In genomic region chr2:117121212-117121983, GRCm38 (mm10) we compare ENCODE assay signal across 8 mouse cellular contexts. TPM values are rescaled to one million over a fixed set of nuclear protein-coding genes. Genes with fewer than 3 reads are reported as not detected.
DNase-seq lines count a peak whose midpoint lies in the region; ATAC-seq and TF ChIP-seq lines count a peak whose summit lies in the region.

Spred1 (plus strand) TSS chr2:117121374.

- H3K27me3 ChIP-seq in heart, embryonic 10.5 days (ENCODE audit: insufficient read depth, poor library complexity, severe bottlenecking) = no peaks in the 10 kb centered on the region
- no peaks in the 10 kb centered on the region for H3K27me3 ChIP-seq in liver, embryonic 14.5 days (ENCODE audit: control insufficient read depth, insufficient read depth, low read length)
- no peaks in the 10 kb centered on the region for H3K27me3 ChIP-seq in neural tube, embryonic 13.5 days

- H3K9ac ChIP-seq in liver, embryonic 14.5 days (replicated peaks) = peak within 1 kb of the TSS; percentile 77
- peak within 1 kb of the TSS; percentile 98 for H3K9ac ChIP-seq in neural tube, embryonic 13.5 days

- DNase-seq in CD4-positive helper T cell, adult 2 months (ENCODE audit: low read depth, low spot score) = peak; percentile 55
- DNase-seq in Muller cell, postnatal 12 days (ENCODE audit: inconsistent ontology term) = peak; percentile 44
- DNase-seq in heart, embryonic 10.5 days (ENCODE audit: low spot score) = peak; percentile 80
- peak; percentile 29 for DNase-seq in kidney, adult 9 months
- DNase-seq in liver, embryonic 14.5 days (ENCODE audit: low read depth in 3 of 3, low spot score in 3 of 3) = peak in 1 of 3 experiments; percentile 7

- H3K36me3 ChIP-seq in heart, embryonic 10.5 days = no peaks in the 10 kb centered on the region
- H3K36me3 ChIP-seq in liver, embryonic 14.5 days (replicated peaks; ENCODE audit: control insufficient read depth, insufficient read depth, low read depth) = no peaks in the 10 kb centered on the region
- no peaks in the 10 kb centered on the region for H3K36me3 ChIP-seq in neural tube, embryonic 13.5 days

- under 1% methylated on average over 99 of the region's 99 CpGs for WGBS in heart, embryonic 10.5 days
- WGBS in liver, embryonic 14.5 days (ENCODE audit: insufficient replicate concordance) = 1% methylated on average over 74 of the region's 99 CpGs
- WGBS in neural tube, embryonic 13.5 days = 1% methylated on average over 54 of the region's 99 CpGs

- TF ChIP-seq POLR2A in cortical plate, adult 2 months (IDR thresholded peaks at IDR 0.05; ENCODE audit: extremely low read depth, insufficient read depth, low read length) = no peak

- no peak for TF ChIP-seq EP300 in liver, embryonic 14.5 days (IDR thresholded peaks at IDR 0.05; ENCODE audit: low read depth)

- no peak for TF ChIP-seq CTCF in cortical plate, adult 2 months (IDR thresholded peaks at IDR 0.05; ENCODE audit: extremely low read depth, insufficient read depth, low read length)
- no peak for TF ChIP-seq CTCF in liver, embryonic 14.5 days (IDR thresholded peaks at IDR 0.05; ENCODE audit: low read depth)

- H3K9me3 ChIP-seq in heart, embryonic 10.5 days = no peaks in the 10 kb centered on the region
- no peaks in the 10 kb centered on the region for H3K9me3 ChIP-seq in liver, embryonic 14.5 days (ENCODE audit: control insufficient read depth, low read length)
- no peaks in the 10 kb centered on the region for H3K9me3 ChIP-seq in neural tube, embryonic 13.5 days

- no peaks in the 10 kb centered on the region for H3K4me1 ChIP-seq in cortical plate, adult 2 months (ENCODE audit: control insufficient read depth, insufficient read depth, low read length)
- peaks cover 10% of the 10 kb centered on the region for H3K4me1 ChIP-seq in heart, embryonic 10.5 days
- H3K4me1 ChIP-seq in liver, embryonic 14.5 days (replicated peaks; ENCODE audit: control insufficient read depth in 2 of 2, insufficient read depth in 2 of 2, low read length in 1 of 2) = peaks cover 0 to 9% of the 10 kb centered on the region in 2 experiments; a peak in 3 of 4 replicates
- peaks cover 29% of the 10 kb centered on the region for H3K4me1 ChIP-seq in neural tube, embryonic 13.5 days (replicated peaks)

- peak; percentile 46; the same call in 1 of the 2 replicates for ATAC-seq in liver, embryonic 14.5 days (ENCODE audit: insufficient read depth)
- ATAC-seq in neural tube, embryonic 13.5 days (ENCODE audit: low read depth) = peak; percentile 49
- no peak for ATAC-seq in erythroid progenitor cell, adult 5-6 weeks (replicated peaks; ENCODE audit: low FRiP score, poor library complexity, severe bottlenecking)

- peak within 1 kb of the TSS; percentile 92 for H3K4me2 ChIP-seq in liver, embryonic 14.5 days (ENCODE audit: low read depth)
- peak within 1 kb of the TSS; percentile 79 for H3K4me2 ChIP-seq in neural tube, embryonic 13.5 days

- peak within 1 kb of the TSS; percentile 72 for H3K4me3 ChIP-seq in cortical plate, adult 2 months (ENCODE audit: insufficient read depth, low read length)
- H3K4me3 ChIP-seq in heart, embryonic 10.5 days = peak within 1 kb of the TSS; percentile 96
- H3K4me3 ChIP-seq in liver, embryonic 14.5 days (ENCODE audit: insufficient read depth in 1 of 2, low read depth in 2 of 2, low read length in 2 of 2) = peak within 1 kb of the TSS; percentile 81 to 90
- peak within 1 kb of the TSS; percentile 91 for H3K4me3 ChIP-seq in neural tube, embryonic 13.5 days

- peak within 1 kb of the TSS; percentile 100 for H3K27ac ChIP-seq in cortical plate, adult 2 months (ENCODE audit: insufficient read depth, low read length)
- H3K27ac ChIP-seq in heart, embryonic 10.5 days = peak within 1 kb of the TSS; percentile 99
- H3K27ac ChIP-seq in liver, embryonic 14.5 days = peak within 1 kb of the TSS; percentile 60; the same call in 1 of the 2 replicates
- H3K27ac ChIP-seq in neural tube, embryonic 13.5 days (replicated peaks) = peak within 1 kb of the TSS; percentile 99

RNA-seq across cellular contexts. Expression of gene Spred1, which starts in this region (rescaled TPM):
- 49.6 and 53.5 TPM in 2 replicates for polyA plus RNA-seq in cortical plate, adult 2 months (2012; rRNA removed)
- polyA plus RNA-seq in heart, embryonic 10.5 days (2016; fragmentation: Nextera tagmentation; extraction: Ambion mirVana) = 6.7 and 7.0 TPM in 2 replicates
- 1.5 and 2.4 TPM in 2 replicates for polyA plus RNA-seq in liver, embryonic 14.5 days (2012; rRNA removed)
- polyA plus RNA-seq in liver, embryonic 14.5 days (2014; fragmentation: Nextera tagmentation; extraction: Ambion mirVana) = 2.7 and 3.4 TPM in 2 replicates
- 11.8 and 12.5 TPM in 2 replicates for polyA plus RNA-seq in neural tube, embryonic 13.5 days (2015; fragmentation: Nextera tagmentation; extraction: Ambion mirVana)
- 0.72 and 7.5 TPM in 2 replicates for total RNA-seq in erythroid progenitor cell, adult 5-6 weeks (2015; ENCODE audit: low replicate concordance)
- 4.2 and 7.2 TPM in 2 replicates for total RNA-seq in erythroid progenitor cell, adult 5-6 weeks (2017; ENCODE audit: low replicate concordance)
